Mouse (Mus musculus) brain, embryonic 14.5 days (tissue): ENCODE measurements at regions not wholly inside any gene's neighbourhood (a gene's known extent, or its start where the extent isn't known, plus 50 kb on each side); places are given as distances from the start of the nearest gene placed in this dataset.

Source experiments
- DNase-seq: peaks from one replicate; pipeline ENCODE4 v3.0.0-alpha.2; 2011; ENCODE audit warnings: low read depth
- CTCF ChIP-seq: fragments of 200-500 bp; IDR thresholded peaks from 2 replicates; pipeline ENCODE4 v1.5.1; 2012; ENCODE audit warnings: inconsistent platforms, mild to moderate bottlenecking, moderate library complexity, borderline replicate concordance; ENCODE audit not compliant: insufficient read depth, insufficient read length; ENCODE audit errors: extremely low read depth
- POLR2A ChIP-seq: fragments of 200-500 bp; IDR thresholded peaks from 2 replicates; pipeline ENCODE4 v1.6.1; 2012; ENCODE audit warnings: mild to moderate bottlenecking, inconsistent platforms, borderline replicate concordance; ENCODE audit not compliant: poor library complexity, insufficient read depth, insufficient read length, severe bottlenecking; ENCODE audit errors: extremely low read depth

- TF ChIP-seq POLR2A (no peak), CTCF (no peak)
- peak; percentile 53 for DNase-seq
These were observed 882.8 kb downstream of the Tecrl start for GRCm38 (mm10) chr5:82472146-82472545.

- TF ChIP-seq CTCF (no peak), POLR2A (no peak)
- DNase-seq = no peak
These were observed 890.7 kb downstream of the Tecrl start for GRCm38 (mm10) chr5:82464272-82464671.

GRCm38 (mm10) chr5:82441288-82441687 is 913.7 kb downstream of the Tecrl start:
- peak; percentile 80 for DNase-seq

GRCm38 (mm10) chr5:82440126-82440525 is 914.9 kb downstream of the Tecrl start:
- TF ChIP-seq POLR2A (no peak), CTCF (no peak)
- DNase-seq = peak; percentile 64

More at GRCm38 (mm10) chr5:82441288-82441687, 913.7 kb downstream of the Tecrl start:
- TF ChIP-seq CTCF = no peak
- TF ChIP-seq POLR2A = no peak

- no peak for DNase-seq
- no peak for TF ChIP-seq CTCF
- TF ChIP-seq POLR2A = no peak
These were observed 934.6 kb downstream of the Tecrl start for GRCm38 (mm10) chr5:82420396-82420795.

- TF ChIP-seq POLR2A (no peak), CTCF (no peak)
- DNase-seq = peak; percentile 49
These were observed 958.3 kb downstream of the Tecrl start for GRCm38 (mm10) chr5:82396632-82397234.

- no peak for TF ChIP-seq CTCF
- no peak for TF ChIP-seq POLR2A
- DNase-seq = no peak
These were observed 993.4 kb downstream of the Tecrl start for GRCm38 (mm10) chr5:82361624-82362023.

- peak; percentile 3 for DNase-seq
- TF ChIP-seq POLR2A (no peak), CTCF (no peak)
These were observed 998.7 kb downstream of the Tecrl start for GRCm38 (mm10) chr5:82356336-82356735.

GRCm38 (mm10) chr5:82351089-82351488 is 1003.9 kb downstream of the Tecrl start:
- TF ChIP-seq CTCF (no peak), POLR2A (no peak)
- DNase-seq = no peak

- peak; percentile 93 for DNase-seq
- peak; percentile 80 for TF ChIP-seq CTCF
- no peak for TF ChIP-seq POLR2A
These were observed 1008.3 kb downstream of the Tecrl start for GRCm38 (mm10) chr5:82346672-82347071.

GRCm38 (mm10) chr5:82324354-82324753 is 1030.6 kb downstream of the Tecrl start:
- no peak for TF ChIP-seq CTCF
- TF ChIP-seq POLR2A = no peak
- DNase-seq = peak; percentile 79

GRCm38 (mm10) chr5:82319709-82320333 is 1035.2 kb downstream of the Tecrl start:
- DNase-seq = peak; percentile 61
- TF ChIP-seq CTCF (no peak), POLR2A (no peak)

GRCm38 (mm10) chr5:82312054-82312453 is 1042.9 kb downstream of the Tecrl start:
- TF ChIP-seq CTCF (no peak), POLR2A (no peak)
- DNase-seq = peak; percentile 74
